Mouse (Mus musculus) T-helper 17 cell (primary cell): ENCODE measurements around the gene Top3a.

Experiments used
- in situ Hi-C, 2 experiments: fragments of 300-600 bp; cut with MboI, MseI; formaldehyde crosslinking; loops; 1 replicate in 1 of 2; 2 replicates in 1 of 2; pipeline ENCODE4 v1.15.1; 2025; ENCODE audit warnings: high pct_unique_total_duplicates in 2 of 2

Gene Top3a

DNA sequence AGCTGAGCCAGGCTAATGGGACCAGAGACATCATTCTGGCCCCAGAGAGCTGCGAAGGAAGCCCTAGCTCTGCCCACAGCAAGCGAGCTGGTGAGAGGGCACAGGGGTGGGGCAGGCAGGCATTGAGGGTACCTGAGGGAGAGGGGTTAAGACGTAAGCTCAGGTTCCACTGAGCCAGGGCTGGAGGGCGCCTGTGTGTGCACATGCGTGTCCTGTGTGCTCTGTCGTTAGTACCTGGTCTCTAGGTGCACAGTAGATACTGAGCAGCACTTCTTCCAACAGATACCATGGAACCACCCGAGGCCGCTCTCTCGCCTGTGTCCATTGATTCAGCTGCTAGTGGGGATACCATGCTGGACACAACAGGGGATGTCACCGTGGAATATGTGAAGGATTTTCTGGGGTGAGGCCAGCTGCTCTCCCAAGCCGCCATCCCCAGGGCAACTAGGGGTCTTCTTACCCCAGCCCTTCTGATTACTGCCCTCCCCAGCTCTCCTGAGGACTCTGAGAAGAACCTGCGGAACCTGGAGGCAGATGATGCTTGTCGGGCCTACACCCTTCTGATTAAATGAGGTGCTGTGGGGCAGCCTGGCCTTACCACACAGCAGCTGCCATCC lies 64.4 kb downstream of the Top3a start:
- in situ Hi-C loops: no loop called here

DNA sequence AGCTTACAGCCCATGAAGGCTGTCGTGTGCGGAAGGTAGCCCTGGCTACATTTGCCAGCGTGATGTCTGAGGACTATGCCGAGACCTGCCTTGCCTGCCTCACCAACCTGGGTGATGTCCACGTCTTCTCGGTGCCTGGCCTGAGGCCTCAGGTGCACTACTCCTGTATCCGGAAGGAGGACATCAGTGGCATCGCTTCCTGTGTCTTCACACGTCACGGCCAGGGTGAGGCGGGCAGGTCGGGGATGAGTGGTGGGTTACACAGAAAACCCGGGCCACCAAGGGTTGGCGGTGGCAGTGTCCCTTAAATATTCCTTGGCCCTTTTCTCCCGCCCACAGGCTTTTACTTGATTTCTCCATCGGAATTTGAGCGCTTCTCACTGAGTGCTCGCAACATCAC lies 65.1 kb downstream of the Top3a start:
- in situ Hi-C loops: no loop called here

DNA sequence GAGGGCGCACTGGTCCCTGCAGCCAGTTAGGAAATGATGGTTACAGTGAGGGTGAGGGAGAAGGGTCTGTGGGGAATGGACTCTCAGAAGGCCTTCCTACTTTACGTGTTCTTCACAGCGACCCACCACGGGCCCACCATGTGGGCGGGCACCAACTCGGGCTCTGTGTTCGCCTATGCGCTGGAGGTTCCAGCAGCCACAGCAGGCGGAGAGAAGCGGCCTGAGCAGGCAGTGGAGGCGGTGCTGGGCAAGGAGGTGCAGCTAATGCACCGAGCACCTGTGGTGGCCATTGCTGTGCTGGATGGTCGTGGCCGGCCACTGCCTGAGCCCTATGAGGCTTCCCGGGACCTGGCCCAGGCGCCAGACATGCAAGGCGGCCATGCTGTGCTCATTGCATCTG lies 65.9 kb downstream of the Top3a start:
- in situ Hi-C loops: no loop called here

DNA sequence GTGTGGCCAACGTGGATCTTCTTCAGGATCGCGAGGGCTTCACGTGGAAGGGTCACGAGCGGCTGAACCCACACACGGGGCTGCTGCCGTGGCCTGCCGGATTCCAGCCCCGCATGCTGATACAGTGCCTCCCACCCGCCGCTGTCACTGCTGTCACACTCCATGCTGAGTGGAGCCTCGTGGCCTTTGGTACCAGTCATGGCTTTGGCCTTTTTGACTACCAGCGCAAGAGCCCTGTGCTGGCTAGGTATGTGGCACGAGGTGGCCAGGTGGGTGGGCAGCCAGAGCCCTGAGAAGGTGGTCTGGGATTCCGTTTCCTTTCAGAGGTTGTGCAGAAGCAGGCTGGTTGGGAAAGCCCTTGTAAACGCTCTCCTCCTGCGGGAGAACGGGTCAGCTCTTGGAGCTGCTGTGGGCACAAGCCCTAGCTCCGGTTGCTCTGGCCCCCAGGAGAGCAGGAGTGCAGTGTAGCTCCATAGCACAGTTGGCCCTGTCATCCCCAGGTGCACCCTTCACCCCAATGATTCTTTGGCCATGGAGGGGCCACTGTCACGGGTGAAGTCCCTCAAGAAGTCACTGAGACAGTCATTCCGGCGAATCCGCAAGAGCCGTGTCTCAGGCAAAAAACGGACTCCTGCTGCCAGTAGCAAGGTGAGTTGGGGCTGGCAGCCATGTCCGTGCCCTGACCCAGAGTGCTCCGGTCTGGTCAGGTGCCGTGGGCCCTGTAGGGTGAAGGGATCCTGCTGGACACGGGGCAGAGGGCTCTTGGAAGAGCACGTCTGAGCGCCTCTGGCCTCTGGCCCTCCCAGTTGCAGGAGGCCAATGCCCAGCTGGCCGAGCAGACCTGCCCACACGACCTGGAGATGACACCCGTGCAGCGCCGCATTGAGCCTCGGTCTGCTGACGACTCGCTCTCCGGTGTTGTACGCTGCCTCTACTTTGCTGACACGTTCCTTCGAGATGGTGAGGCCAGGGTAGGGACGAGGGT lies 67.4 kb downstream of the Top3a start:
- in situ Hi-C loops: loop anchor here in 1 of 2 experiments (10.0 kb wide), 1 partner anchor 1885 kb away; no protein-coding TSS in a partner anchor

DNA sequence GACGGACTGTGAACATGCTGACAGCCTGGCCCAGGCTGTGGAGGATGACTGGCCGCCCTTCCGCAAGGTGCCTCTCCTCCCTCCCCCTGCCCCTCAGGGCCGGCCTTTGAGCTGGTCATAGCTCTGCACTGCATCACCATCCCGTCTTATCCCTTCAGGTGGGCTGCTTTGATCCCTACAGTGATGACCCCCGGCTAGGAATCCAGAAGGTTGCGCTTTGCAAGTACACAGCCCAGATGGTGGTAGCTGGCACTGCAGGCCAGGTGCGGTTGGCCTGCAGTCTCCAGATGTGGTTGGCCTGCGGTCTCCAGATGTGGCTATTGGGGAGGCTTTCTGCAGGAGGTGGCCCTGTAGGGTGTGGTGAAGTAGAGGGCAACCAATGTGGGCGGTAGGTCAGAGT lies 68.5 kb downstream of the Top3a start:
- in situ Hi-C loops: loop anchor here in 1 of 2 experiments (10.0 kb wide), 1 partner anchor 1886 kb away; no protein-coding TSS in a partner anchor

DNA sequence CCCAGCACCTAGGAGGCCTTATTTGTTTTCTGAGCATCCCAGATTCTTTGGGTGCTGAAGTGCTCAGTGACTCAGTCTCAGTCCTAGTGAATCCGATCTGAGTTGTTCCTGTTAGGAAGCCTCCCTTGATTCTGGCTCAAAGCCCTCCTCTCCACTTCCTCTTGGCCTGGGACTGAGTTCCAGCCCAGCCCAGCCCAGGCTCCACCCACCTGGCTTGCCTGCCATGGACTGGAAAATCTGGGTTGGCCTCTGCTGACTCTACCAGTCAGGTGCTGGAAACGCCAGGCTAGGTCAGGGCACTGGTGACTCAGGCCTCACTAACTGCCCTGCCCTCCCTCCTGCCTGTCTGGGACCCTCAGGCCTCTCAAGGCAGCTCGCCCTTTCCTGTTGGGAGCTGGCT lies 69.5 kb downstream of the Top3a start:
- in situ Hi-C loops: loop anchor here in 1 of 2 experiments (10.0 kb wide), 1 partner anchor 1887 kb away; no protein-coding TSS in a partner anchor

DNA sequence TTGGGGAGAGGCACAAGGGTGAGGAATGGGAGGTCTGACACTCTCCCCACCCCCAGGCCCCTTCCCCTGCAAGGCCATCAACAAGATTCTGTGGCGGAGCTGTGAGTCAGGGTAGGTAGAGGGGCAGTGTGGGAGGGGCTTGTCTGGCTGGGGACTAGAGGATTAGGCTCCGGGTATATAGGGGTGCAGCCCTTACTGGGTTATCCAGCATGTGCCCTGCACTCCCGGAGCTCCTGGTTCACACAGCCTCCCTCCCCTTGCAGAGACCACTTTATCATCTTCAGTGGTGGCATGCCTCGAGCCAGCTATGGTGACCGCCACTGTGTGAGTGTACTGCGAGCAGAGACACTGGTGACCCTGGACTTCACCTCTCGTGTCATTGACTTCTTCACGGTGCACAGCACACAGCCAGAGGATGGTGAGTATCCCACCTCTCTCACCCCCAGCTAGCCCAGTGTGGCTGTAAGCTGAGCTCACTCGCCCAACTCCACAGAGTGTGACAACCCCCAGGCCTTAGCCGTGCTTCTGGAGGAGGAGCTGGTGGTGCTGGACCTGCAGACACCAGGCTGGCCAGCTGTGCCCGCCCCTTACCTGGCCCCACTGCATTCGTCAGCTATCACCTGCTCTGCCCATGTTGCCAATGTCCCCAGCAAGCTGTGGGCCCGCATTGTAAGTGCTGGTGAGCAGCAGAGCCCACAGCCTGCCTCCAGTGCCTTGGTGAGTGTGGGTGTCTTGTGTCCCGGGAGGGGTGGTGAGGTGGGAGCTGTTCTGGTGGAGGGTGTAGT lies 70.3 kb downstream of the Top3a start:
- in situ Hi-C loops: loop anchor here in 1 of 2 experiments (10.0 kb wide), 1 partner anchor 1888 kb away; no protein-coding TSS in a partner anchor

DNA sequence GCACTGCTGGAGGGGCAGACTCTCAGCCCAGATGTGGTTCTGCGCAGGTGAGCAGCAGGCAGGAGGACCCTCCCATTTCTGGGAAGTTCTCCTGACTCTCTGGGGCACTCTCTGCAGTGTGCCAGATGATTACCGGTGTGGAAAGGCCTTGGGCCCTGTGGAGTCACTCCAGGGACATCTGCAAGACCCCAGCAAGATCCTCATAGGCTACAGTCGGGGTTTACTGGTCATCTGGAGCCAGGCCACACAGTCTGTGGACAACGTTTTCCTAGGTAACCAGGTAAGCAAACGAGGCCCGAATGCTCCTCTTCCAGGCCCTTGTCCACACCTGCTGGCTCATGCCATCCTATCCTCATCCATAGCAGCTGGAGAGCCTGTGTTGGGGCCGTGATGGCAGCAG lies 71.1 kb downstream of the Top3a start:
- in situ Hi-C loops: loop anchor here in 1 of 2 experiments (10.0 kb wide), 1 partner anchor 1889 kb away; no protein-coding TSS in a partner anchor

DNA sequence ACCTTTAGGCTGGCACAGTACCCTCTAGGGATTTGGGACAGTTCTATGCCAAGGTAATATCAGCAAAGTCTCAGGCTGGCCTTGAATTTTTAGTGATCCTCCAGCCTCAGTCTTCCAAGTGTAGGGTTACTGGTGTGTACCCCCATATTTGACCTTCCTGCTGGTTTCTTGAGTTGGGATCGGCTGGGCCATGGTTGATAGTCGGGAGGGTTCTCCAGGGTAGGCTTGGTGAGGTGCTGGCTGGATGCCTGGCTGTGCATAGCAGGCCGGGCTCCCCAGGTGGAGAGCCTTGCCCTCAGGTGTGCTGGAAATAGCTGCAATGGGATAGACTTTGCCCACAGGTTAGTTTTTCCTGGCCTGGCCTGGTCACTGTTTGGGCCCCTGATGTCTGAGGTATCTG lies 71.9 kb downstream of the Top3a start:
- in situ Hi-C loops: loop anchor here in 1 of 2 experiments (10.0 kb wide), 1 partner anchor 1890 kb away; no protein-coding TSS in a partner anchor

DNA sequence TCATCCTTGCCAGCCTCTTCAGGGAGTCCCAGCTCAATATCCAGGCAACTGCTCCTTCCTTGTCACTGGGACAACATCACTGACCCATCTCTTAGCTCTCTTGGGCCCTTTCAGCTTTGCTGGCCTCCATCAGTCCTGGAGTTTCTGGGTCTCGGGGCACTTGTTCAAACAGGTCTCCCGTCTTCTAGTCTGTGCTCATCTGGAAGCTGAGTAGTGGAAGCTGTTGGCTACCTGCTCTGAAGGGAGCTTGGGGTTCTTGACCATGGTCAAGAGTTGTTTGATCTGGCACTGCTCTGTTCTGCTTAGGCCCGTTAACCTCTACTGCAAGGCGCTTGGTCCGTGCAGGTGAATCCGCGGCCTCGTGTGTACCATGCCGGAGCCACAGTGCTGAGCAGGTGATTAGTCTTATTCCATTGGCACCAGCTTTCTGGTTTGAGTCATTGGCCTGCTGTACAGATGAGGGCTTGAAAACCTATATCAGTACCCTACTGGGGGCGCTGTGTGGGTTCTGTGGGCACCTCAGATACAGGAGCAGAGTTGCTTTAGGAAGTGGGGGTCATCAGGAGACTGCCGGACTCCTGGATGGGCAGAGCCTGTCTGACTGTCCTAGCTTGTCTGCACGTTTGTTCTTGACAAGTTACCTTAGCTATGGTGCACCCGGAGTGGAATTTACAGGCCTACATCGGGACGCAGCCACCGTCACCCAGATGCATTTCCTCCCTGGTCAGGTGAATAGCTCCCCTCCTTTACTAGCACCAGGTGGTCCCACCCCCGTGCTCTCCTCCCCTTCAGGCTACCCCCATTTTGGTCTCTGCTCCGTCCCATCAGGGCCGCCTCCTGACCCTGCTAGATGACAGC lies 72.9 kb downstream of the Top3a start:
- in situ Hi-C loops: loop anchor here in 1 of 2 experiments (5.0 to 10.0 kb wide), 2 partner anchors 1253 to 1891 kb away; partner anchors contain the start of gene Specc1

DNA sequence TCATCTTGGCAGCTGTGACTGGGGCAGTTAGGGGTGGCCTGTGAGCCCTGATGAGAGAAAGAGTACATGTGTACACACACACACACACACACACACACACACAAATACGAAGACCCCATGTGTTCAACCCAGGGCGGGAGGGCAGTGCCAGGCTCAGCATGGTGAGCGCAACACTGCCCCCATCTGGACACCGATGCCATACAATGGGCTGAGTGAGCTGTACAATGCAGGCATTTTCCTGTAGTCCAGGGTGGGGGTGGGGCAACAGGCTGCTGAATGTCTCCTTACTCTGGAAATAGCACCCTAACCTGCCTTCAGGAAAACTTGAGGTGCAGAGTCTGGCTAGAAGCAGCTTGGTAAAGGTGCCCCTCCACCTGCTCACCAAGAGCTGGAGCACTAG lies 74.0 kb downstream of the Top3a start:
- in situ Hi-C loops: loop anchor here in 1 of 2 experiments (5.0 to 10.0 kb wide), 2 partner anchors 1254 to 1892 kb away; partner anchors contain the start of gene Specc1

DNA sequence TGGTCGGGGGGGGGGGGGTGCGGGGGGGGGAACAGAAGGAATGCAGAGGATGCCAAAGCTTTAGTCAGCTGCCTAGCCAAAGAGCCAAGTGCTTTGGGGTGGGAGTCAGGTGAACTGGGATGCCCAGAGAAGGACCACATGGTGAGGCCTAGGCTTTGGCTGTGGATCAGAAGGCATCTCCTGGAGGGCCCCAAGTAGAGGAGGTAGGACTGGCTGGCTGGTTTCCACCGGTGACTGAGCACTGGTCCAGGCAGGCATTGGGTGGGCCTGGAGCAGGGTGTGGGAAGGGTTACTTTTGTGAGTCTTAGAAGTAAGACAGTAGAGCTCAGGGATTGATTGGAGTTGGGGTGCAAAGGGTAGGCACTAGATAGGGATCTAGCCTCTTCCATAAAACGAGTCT lies 75.6 kb downstream of the Top3a start:
- in situ Hi-C loops: loop anchor here in 1 of 2 experiments (5.0 to 10.0 kb wide), 2 partner anchors 1256 to 1893 kb away; partner anchors contain the start of gene Specc1

DNA sequence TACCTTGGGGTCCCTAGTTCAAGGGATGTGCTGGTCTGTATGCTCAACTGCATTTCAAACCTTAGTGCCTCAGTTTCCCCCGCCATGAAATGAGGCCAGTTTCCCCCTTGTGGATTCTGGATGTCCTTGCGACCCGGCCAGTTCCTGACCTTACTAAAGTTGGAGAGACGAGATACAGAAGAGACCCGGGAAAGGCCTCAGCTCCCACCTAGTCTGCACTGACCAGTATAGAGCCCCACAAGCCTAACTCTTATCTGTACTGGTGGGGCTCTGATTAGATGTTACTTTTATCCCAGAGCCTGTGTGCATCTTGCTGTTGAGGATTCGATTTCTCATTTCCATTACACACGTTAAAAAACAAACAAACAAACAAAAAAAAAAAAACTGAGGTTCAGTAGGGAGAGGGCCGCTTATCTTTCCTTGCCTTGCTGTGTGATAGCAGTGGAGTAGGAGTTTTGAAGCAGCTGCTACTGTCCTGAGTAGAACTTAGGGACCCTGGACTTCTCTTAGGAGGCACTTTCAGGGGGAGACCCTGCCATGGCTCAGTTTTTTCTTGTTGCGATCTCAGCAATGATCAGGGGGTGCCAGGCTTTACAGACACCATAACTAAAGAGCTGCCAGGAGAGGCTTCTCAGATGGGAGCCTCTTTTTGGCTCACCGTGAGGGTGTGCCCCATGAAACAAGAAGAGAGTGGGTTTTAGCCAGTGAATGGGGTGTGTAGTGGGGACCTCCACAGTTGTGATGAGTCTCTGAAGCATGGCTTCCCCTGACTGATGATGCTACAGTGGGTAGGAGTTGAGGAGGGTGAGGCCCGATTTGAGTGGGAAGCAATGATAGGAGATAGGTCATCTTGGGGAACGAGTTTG lies 76.6 kb downstream of the Top3a start:
- in situ Hi-C loops: loop anchor here in 1 of 2 experiments (5.0 to 10.0 kb wide), 2 partner anchors 1257 to 1894 kb away; partner anchors contain the start of gene Specc1

DNA sequence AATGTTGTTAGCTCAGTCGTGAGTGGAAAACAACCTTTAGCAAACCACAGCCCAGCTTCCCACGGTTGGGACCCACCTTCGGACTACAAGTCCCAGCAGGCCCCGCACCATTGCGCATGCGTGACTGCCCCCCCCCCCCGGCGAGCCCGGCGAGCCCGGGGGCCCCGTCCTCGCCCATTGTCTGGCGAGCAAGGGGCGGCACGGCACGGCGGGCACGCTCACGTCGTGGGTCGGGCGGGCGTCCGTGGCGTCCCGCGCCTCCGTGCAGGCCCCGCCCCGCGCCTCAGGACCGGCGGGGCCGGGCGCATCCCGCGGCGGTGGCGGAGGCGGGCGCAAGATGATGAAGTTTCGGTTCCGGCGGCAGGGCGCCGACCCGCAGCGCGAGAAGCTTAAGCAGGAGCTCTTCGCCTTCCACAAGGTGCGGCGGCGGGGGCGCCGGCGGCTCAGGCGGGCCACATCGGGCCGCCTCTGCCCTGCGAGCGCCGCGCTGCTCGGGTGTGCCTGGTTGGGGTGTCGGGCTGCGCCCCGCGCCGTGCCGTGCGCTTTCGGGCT lies 77.6 kb downstream of the Top3a start, which contains the start of gene Llgl1:
TSS of gene Llgl1 (plus strand) at position 200 of the 552 bp plus-strand sequence.
- in situ Hi-C loops: loop anchor here in 1 of 2 experiments (5.0 to 10.0 kb wide), 2 partner anchors 1258 to 1895 kb away; partner anchors contain the start of gene Specc1

DNA sequence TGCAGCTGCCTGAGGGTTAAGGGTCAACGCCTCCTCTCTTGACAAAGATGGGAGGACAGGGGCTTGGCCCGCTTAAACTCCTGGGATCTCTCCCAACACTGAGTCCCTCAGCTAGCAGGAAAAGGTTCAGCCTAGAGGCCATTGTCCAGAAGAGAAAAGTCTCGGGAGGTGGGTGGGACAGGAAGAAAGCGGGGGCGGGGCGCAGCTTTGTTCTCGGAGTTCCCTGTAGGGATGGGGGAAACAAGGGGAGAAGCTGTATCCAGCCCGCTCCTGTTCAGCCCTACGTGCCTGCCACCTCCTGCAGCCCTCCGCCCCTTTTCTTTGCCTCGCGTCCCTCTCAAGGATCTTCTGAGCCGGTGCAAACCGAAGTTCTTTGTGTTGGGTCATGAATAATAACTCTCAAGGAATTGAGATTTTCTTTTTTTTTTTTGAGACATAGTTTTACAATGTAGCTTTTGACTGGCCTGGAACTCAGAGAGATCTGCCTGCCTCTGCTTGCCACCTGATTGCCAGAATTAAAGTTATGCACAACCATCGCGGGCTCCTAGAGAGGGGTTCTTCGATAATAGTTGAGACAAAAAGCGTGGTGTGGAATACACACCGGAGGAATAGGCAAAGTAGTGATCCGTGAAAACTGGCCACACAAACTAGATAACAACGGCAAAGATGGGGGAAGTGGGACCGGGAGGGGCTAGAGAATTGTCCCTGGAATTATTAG lies 78.2 kb downstream of the Top3a start:
- in situ Hi-C loops: no loop called here

DNA sequence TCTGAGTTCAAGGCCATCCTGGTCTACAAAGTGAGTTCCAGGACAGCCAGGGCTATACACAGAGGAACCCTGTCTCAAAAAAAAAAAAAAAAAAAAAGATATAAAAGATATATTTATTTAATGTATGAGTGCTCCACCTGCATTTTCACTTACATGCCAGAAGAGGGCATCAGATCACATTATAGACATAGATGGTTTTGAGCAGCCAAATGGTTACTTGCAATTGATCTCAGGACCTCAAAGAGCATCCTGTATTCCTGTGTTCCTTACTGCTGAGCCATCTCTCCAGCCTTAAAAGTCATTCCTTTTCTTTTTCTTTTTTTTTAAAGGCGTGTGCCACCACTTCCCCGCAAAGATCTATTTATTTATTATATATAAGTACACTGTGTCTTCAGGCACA lies 79.6 kb downstream of the Top3a start:
- in situ Hi-C loops: no loop called here

DNA sequence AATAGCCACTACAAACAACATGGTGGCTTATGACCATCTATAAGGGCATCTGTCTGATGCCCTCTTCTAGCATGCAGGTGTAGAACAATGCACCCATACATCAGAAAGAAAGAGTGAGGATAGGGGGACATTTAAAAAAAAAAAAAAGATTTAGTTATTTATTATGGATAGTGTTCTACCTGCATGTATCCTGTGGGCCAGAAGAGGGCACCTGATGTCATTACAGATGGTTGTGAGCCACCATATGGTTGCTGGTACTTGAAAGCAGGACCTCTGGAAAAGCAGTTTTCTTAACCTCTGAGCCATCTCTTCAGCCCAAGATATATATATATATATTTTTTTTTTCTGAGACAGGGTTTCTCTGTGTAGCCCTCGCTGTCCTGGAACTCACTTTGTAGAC lies 81.0 kb downstream of the Top3a start:
- in situ Hi-C loops: no loop called here
